Mouse (Mus musculus): ENCODE data around the gene Mybpc1. TPM values are rescaled to one million over a fixed set of nuclear protein-coding genes. Genes with fewer than 3 reads are reported as not detected.

Gene Mybpc1
- polyA plus RNA-seq, 1 experiment, result 2.1 TPM

DNA sequence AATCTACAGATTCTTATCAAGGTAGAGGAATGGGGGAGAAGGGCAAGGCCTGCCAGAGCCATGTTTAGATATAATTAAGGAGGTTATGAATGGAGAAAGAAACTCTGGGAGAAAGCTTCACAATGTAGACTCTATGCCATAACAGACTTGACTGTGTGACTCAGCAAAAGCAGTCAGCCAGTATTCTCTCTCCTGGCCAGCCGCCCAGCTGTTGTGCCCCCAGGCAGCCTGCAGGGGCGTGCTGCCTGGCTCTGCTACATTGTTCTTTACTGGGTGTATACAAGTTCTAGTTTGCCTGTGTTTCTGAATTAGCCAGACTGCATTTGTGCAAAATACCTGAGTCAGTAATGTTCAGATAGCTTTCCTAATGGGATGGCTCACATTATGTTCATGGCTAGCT lies 90.5 kb downstream of the Mybpc1 start:
- Histone ChIP-seq H3K4me3 (ENCODE audit: control insufficient read depth, low read depth, low read length) (no peak overlapping the region), H3K27ac (ENCODE audit: control insufficient read depth, insufficient read depth, low read depth, low read length) (no peak overlapping the region), H3K4me1 (ENCODE audit: control insufficient read depth, insufficient read depth, low read length) (no peaks in the 10 kb centered on the region), H3K36me3 (ENCODE audit: control insufficient read depth, insufficient read depth, low read length) (no peaks in the 10 kb centered on the region), H3K27me3 (ENCODE audit: control insufficient read depth, insufficient read depth, low read length) (no peaks in the 10 kb centered on the region)
- no peak for TF ChIP-seq POLR2A (IDR thresholded peaks at IDR 0.05; ENCODE audit: control insufficient read depth, low read depth, low read length)
- no peak for TF ChIP-seq CTCF (IDR thresholded peaks at IDR 0.05; ENCODE audit: control insufficient read depth, insufficient read depth, insufficient replicate concordance, low read depth, low read length)

- Histone ChIP-seq H3K4me1 (ENCODE audit: control insufficient read depth, insufficient read depth, low read length) (no peaks in the 10 kb centered on the region), H3K36me3 (ENCODE audit: control insufficient read depth, insufficient read depth, low read length) (no peaks in the 10 kb centered on the region), H3K4me3 (ENCODE audit: control insufficient read depth, low read depth, low read length) (no peak overlapping the region), H3K27ac (ENCODE audit: control insufficient read depth, insufficient read depth, low read depth, low read length) (no peak overlapping the region), H3K27me3 (ENCODE audit: control insufficient read depth, insufficient read depth, low read length) (no peaks in the 10 kb centered on the region)
- TF ChIP-seq CTCF (IDR thresholded peaks at IDR 0.05; ENCODE audit: control insufficient read depth, insufficient read depth, insufficient replicate concordance, low read depth, low read length) (no peak), POLR2A (IDR thresholded peaks at IDR 0.05; ENCODE audit: control insufficient read depth, low read depth, low read length) (no peak)
Measured at GRCm38 (mm10) chr10:88513574-88514135, 91.3 kb downstream of the Mybpc1 start.

GRCm38 (mm10) chr10:88511355-88511754 lies 93.6 kb downstream of the Mybpc1 start:
- TF ChIP-seq POLR2A (IDR thresholded peaks at IDR 0.05; ENCODE audit: control insufficient read depth, low read depth, low read length), result no peak
- no peak for TF ChIP-seq CTCF (IDR thresholded peaks at IDR 0.05; ENCODE audit: control insufficient read depth, insufficient read depth, insufficient replicate concordance, low read depth, low read length)
- Histone ChIP-seq H3K27me3 (ENCODE audit: control insufficient read depth, insufficient read depth, low read length) (no peaks in the 10 kb centered on the region), H3K4me1 (ENCODE audit: control insufficient read depth, insufficient read depth, low read length) (no peaks in the 10 kb centered on the region), H3K27ac (ENCODE audit: control insufficient read depth, insufficient read depth, low read depth, low read length) (no peak overlapping the region; the same call in 1 of the 2 replicates), H3K36me3 (ENCODE audit: control insufficient read depth, insufficient read depth, low read length) (no peaks in the 10 kb centered on the region), H3K4me3 (ENCODE audit: control insufficient read depth, low read depth, low read length) (no peak overlapping the region)

DNA sequence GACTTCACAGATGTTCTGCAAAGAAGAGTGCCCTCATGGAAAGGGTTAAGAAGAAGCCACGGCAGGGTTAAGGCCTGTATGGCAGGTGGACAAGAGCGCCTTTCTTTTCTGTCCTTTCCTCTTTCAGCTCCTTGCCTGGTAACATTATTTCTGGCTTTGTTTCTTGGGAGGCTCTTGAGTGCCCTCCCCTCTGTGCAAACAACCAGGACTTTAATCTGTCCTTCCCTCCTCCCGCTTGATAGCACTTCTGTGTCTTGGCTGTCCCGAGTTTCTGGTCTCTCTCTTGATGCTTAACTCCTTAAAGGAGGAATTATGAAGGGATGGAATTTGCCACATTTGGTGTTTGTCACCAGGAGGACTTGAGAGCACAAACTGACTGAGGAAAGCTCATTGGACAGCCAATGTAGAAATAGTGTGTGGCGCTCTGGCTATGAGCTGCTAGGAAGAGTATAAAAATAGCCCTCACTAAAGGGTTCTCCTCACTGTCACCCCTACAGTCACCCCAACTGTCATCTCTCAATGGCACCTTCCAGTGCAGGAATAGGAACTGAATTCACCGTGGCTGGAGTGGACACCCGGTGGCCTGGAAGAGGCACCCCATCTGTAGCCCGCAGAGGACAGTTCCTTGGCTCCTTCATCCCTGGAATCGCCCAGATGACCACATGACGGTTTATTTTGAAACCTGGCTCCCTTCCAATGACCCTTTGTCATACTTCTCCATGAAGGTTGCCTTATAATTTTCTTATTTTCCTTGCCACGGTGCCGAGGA lies 94.3 kb downstream of the Mybpc1 start:
- H3K27ac ChIP-seq (ENCODE audit: control insufficient read depth, insufficient read depth, low read depth, low read length), result no peak overlapping the region
- TF ChIP-seq CTCF (IDR thresholded peaks at IDR 0.05; ENCODE audit: control insufficient read depth, insufficient read depth, insufficient replicate concordance, low read depth, low read length), result no peak
- TF ChIP-seq POLR2A (IDR thresholded peaks at IDR 0.05; ENCODE audit: control insufficient read depth, low read depth, low read length), result no peak
- no peaks in the 10 kb centered on the region for H3K27me3 ChIP-seq (ENCODE audit: control insufficient read depth, insufficient read depth, low read length)
- no peak overlapping the region for H3K4me3 ChIP-seq (ENCODE audit: control insufficient read depth, low read depth, low read length)
- H3K4me1 ChIP-seq (ENCODE audit: control insufficient read depth, insufficient read depth, low read length), result no peaks in the 10 kb centered on the region
- no peaks in the 10 kb centered on the region for H3K36me3 ChIP-seq (ENCODE audit: control insufficient read depth, insufficient read depth, low read length)

DNA sequence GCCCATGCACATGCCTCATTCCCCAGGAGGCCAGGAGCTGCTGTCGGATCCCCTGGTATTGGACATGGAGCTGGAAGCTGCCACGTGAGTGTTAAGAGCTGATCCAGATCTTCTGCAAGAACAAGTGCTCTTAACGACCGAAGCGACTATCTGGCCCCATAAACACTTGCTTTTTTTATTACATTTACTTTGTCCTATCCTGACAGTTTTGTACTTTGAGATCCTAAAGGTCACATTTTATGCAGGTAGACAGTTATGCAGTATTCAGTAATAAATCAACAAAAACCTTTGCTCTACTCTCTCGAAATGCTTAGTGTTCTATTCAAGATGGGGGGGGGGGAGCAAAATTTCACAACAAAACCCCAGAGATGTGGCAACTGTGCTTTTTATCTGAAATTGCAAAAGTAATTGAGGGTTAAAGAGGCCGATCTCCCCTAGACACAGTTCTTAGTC lies 97.2 kb downstream of the Mybpc1 start:
- Histone ChIP-seq H3K4me1 (ENCODE audit: control insufficient read depth, insufficient read depth, low read length) (peaks cover 4% of the 10 kb centered on the region), H3K27ac (ENCODE audit: control insufficient read depth, insufficient read depth, low read depth, low read length) (no peak overlapping the region), H3K36me3 (ENCODE audit: control insufficient read depth, insufficient read depth, low read length) (no peaks in the 10 kb centered on the region), H3K27me3 (ENCODE audit: control insufficient read depth, insufficient read depth, low read length) (no peaks in the 10 kb centered on the region), H3K4me3 (ENCODE audit: control insufficient read depth, low read depth, low read length) (no peak overlapping the region)
- TF ChIP-seq POLR2A (IDR thresholded peaks at IDR 0.05; ENCODE audit: control insufficient read depth, low read depth, low read length) (no peak), CTCF (IDR thresholded peaks at IDR 0.05; ENCODE audit: control insufficient read depth, insufficient read depth, insufficient replicate concordance, low read depth, low read length) (no peak)

DNA sequence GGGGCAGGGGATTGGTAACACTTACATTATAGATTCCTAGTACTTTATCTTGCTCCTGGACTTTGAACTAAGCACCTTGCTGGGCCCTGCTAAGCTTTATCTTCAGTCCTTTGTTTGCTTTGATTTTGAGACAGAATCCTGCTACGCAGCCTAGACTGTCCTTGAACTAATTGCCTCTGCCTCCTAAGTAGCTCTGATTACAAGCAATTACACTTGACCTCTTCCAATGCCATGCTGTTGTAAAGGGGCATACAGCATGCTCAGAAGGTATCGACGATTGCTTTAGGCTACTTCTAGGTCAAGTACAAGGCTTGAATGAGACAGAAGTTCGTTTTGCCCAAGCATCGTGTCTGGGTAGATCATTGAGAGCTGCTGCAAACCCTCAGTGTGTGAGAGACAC lies 99.7 kb downstream of the Mybpc1 start:
- peak overlapping the region; percentile 60 for H3K4me3 ChIP-seq (ENCODE audit: control insufficient read depth, low read depth, low read length)
- H3K27ac ChIP-seq (ENCODE audit: control insufficient read depth, insufficient read depth, low read depth, low read length), result peak overlapping the region; percentile 12; the same call in 1 of the 2 replicates
- H3K4me1 ChIP-seq (ENCODE audit: control insufficient read depth, insufficient read depth, low read length), result peaks cover 4% of the 10 kb centered on the region
- no peaks in the 10 kb centered on the region for H3K27me3 ChIP-seq (ENCODE audit: control insufficient read depth, insufficient read depth, low read length)
- H3K36me3 ChIP-seq (ENCODE audit: control insufficient read depth, insufficient read depth, low read length), result no peaks in the 10 kb centered on the region
- TF ChIP-seq CTCF (IDR thresholded peaks at IDR 0.05; ENCODE audit: control insufficient read depth, insufficient read depth, insufficient replicate concordance, low read depth, low read length) (no peak), POLR2A (IDR thresholded peaks at IDR 0.05; ENCODE audit: control insufficient read depth, low read depth, low read length) (no peak)

GRCm38 (mm10) chr10:88504481-88504880 lies 100.5 kb downstream of the Mybpc1 start:
- H3K4me3 ChIP-seq (ENCODE audit: control insufficient read depth, low read depth, low read length), result peak overlapping the region; percentile 87; the same call in 1 of the 2 replicates
- TF ChIP-seq CTCF (IDR thresholded peaks at IDR 0.05; ENCODE audit: control insufficient read depth, insufficient read depth, insufficient replicate concordance, low read depth, low read length), result no peak
- no peak for TF ChIP-seq POLR2A (IDR thresholded peaks at IDR 0.05; ENCODE audit: control insufficient read depth, low read depth, low read length)
- H3K27ac ChIP-seq (ENCODE audit: control insufficient read depth, insufficient read depth, low read depth, low read length), result peak overlapping the region; percentile 77; the same call in 1 of the 2 replicates
- peaks cover 4% of the 10 kb centered on the region for H3K4me1 ChIP-seq (ENCODE audit: control insufficient read depth, insufficient read depth, low read length)
- no peaks in the 10 kb centered on the region for H3K36me3 ChIP-seq (ENCODE audit: control insufficient read depth, insufficient read depth, low read length)
- no peaks in the 10 kb centered on the region for H3K27me3 ChIP-seq (ENCODE audit: control insufficient read depth, insufficient read depth, low read length)

All from testis, adult 2 months (tissue).